Mouse (Mus musculus) retina, embryonic 14.5 days (tissue): ENCODE measurements around the gene Panx1.
A peak's percentile ranks its signal among the peaks of the same experiment; 100 is the strongest.

Source experiments
- DNase-seq: peaks from one replicate; pipeline ENCODE4 v3.0.0-alpha.2; 2015; ENCODE audit warnings: low spot score

Gene Panx1

GRCm38 (mm10) chr9:15045084-15045669, at the start of gene Panx1:
Panx1 (minus strand) TSS chr9:15045478.
- peak; percentile 81 for DNase-seq

- DNase-seq: no peak
These were observed 23.5 kb upstream of the Panx1 start for GRCm38 (mm10) chr9:15068686-15069295.

GRCm38 (mm10) chr9:15067995-15068685, 22.9 kb upstream of the Panx1 start:
- no peak for DNase-seq

GRCm38 (mm10) chr9:15064176-15064575, 18.9 kb upstream of the Panx1 start:
- DNase-seq: no peak

- no peak for DNase-seq
These were observed 15.6 kb upstream of the Panx1 start for GRCm38 (mm10) chr9:15060847-15061246.

- no peak for DNase-seq
These were observed 14.7 kb upstream of the Panx1 start for GRCm38 (mm10) chr9:15060026-15060425.

GRCm38 (mm10) chr9:15045740-15046139, 462 bp upstream of the Panx1 start:
- DNase-seq: no peak

- peak; percentile 55 for DNase-seq
These were observed 741 bp downstream of the Panx1 start for GRCm38 (mm10) chr9:15044391-15045083.

GRCm38 (mm10) chr9:15041556-15041955, 3.7 kb downstream of the Panx1 start:
- no peak for DNase-seq

GRCm38 (mm10) chr9:15039848-15040247, 5.4 kb downstream of the Panx1 start:
- DNase-seq: no peak

- peak; percentile 23 for DNase-seq
These were observed 7.6 kb downstream of the Panx1 start for GRCm38 (mm10) chr9:15037704-15038103.

GRCm38 (mm10) chr9:15037237-15037636, 8.0 kb downstream of the Panx1 start:
- no peak for DNase-seq

GRCm38 (mm10) chr9:15036807-15037206, 8.5 kb downstream of the Panx1 start:
- peak; percentile 63 for DNase-seq

GRCm38 (mm10) chr9:15036405-15036804, 8.9 kb downstream of the Panx1 start:
- no peak for DNase-seq

GRCm38 (mm10) chr9:15035979-15036378, 9.3 kb downstream of the Panx1 start:
- no peak for DNase-seq

GRCm38 (mm10) chr9:15034546-15035273, 10.6 kb downstream of the Panx1 start:
- no peak for DNase-seq

GRCm38 (mm10) chr9:15033568-15034160, 11.6 kb downstream of the Panx1 start:
- DNase-seq: peak; percentile 60

GRCm38 (mm10) chr9:15032797-15033196, 12.5 kb downstream of the Panx1 start:
- no peak for DNase-seq

GRCm38 (mm10) chr9:15030771-15031170, 14.5 kb downstream of the Panx1 start:
- DNase-seq: no peak

- DNase-seq: peak; percentile 78
These were observed 16.1 kb downstream of the Panx1 start for GRCm38 (mm10) chr9:15029025-15029727.

- DNase-seq: no peak
These were observed 17.6 kb downstream of the Panx1 start for GRCm38 (mm10) chr9:15027725-15028124.
